Mouse (Mus musculus): ENCODE data around the gene Serpina3i. TPM values are rescaled to one million over a fixed set of nuclear protein-coding genes. Genes with fewer than 3 reads are reported as not detected.
"Not testable (repeated sequence)": the region's sequence is repeated elsewhere in the genome, so short reads cannot be mapped to it uniquely, and the experiment has no call there.

Gene Serpina3i
- polyA plus RNA-seq (2016; fragmentation: Nextera tagmentation; extraction: Ambion mirVana), result 0.18 TPM in 1 of 2 replicates, not detected in the other

DNA sequence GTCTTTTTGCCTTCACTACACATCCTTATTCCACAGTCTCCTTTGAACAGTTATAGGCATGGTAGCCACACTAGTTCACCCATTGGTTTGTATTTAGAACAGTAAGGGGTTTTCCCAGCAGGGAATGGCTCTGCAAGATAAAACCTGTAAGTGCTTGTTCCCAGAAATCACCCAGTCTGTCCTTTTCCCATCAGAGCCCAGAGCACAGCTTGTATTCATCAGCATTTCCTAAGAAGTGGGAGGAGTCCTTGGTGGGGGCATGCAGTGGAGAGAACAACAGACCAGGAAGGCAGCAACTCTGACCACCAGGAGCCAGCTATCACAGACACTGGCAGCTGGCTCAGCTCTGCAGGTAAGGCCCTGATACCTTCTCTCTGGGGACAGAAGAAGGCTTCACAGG lies at the start of gene Serpina3i:
Serpina3i (plus strand) TSS at position 260 of the 400 bp plus-strand sequence.
- H3K9me3 ChIP-seq, result no peaks in the 10 kb centered on the region
- no peaks in the 10 kb centered on the region for H3K36me3 ChIP-seq
- ATAC-seq (ENCODE audit: low FRiP score, low read depth), result no peak
- H3K9ac ChIP-seq (replicated peaks), result no peak within 1 kb of the TSS
- H3K27me3 ChIP-seq, result no peaks in the 10 kb centered on the region
- no peak within 1 kb of the TSS for H3K27ac ChIP-seq (replicated peaks)
- H3K4me3 ChIP-seq, result no peak within 1 kb of the TSS
- H3K4me2 ChIP-seq (replicated peaks), result no peak within 1 kb of the TSS
- H3K4me1 ChIP-seq, result 0 out of 2 replicates have a peak, but pooled peaks cover 3% of the 10 kb centered on the region

DNA sequence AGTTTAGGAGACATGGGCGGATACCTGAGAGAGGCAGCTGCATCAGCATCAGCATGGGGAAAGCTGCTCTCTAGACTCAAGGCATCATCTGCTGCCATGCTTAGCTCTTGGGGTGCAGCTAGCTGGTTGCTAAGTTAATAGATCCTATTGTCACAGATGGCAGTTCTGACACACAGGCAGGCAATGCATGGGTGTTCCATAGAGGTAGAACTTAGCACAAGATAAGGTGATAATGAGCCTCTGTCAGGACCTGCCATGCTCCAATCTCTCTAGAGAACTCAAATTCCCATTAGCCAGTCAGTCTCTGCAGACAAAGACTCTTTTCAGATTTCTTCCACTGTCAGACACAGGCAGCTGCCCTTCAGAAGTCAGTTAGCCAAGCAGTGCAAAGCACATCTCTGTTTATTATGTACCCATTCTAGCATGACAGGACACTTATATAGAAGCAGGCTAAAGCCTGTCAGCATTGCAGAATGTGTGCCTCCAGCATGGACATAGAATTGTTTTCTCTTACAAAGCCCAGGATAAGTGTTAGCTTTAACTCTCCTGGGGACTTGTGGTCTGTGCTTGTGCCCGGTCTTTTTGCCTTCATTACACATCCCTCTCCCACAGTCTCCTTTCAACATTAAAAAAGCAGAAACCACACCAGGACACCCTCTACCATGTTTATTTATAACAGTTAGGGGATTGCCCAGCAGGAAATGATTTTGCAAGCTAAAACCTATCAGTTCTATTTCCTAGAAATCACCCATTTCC lies 49.1 kb upstream of the Serpina3i start:
- Histone ChIP-seq H3K9ac (replicated peaks) (no peak overlapping the region), H3K4me2 (replicated peaks) (no peak overlapping the region), H3K9me3 (no peaks in the 10 kb centered on the region), H3K27me3 (no peaks in the 10 kb centered on the region), H3K4me1 (peaks cover 9% of the 10 kb centered on the region), H3K36me3 (no peaks in the 10 kb centered on the region), H3K27ac (replicated peaks) (0 out of 2 replicates have a peak overlapping the region, but pooled peaks have one; percentile 12), H3K4me3 (no peak overlapping the region)
- WGBS, result 39% methylated on average over 2 of the region's 2 CpGs
- ATAC-seq (ENCODE audit: low FRiP score, low read depth), result peak; percentile 49

DNA sequence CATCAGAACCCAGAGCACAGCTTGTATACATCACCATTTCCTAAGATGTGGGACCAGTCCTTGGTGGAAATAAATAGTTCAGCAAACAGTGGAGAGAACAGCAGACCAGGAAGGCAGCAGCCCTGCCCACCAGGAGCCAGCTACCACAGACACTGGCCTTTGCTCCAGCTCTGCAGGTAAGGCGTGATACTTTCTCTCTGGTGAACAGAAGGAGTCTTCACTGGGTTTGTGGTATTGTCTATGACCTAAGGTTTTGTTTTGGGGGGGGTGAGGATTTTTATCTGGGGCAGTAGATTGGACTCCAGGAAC lies 48.5 kb upstream of the Serpina3i start, which contains the start of gene Serpina3f:
Serpina3f (plus strand) TSS at position 100 of the 309 bp plus-strand sequence.
- H3K9me3 ChIP-seq, result no peaks in the 10 kb centered on the region
- ATAC-seq (ENCODE audit: low FRiP score, low read depth), result no peak
- no peaks in the 10 kb centered on the region for H3K27me3 ChIP-seq
- H3K9ac ChIP-seq (replicated peaks), result no peak within 1 kb of the TSS
- H3K4me3 ChIP-seq, result no peak within 1 kb of the TSS
- no peak within 1 kb of the TSS for H3K4me2 ChIP-seq (replicated peaks)
- WGBS, result 67% methylated on average over 1 of the region's 1 CpGs
- peaks cover 9% of the 10 kb centered on the region for H3K4me1 ChIP-seq
- H3K36me3 ChIP-seq, result no peaks in the 10 kb centered on the region
- 0 out of 2 replicates have a peak within 1 kb of the TSS, but pooled peaks have one; percentile 12 for H3K27ac ChIP-seq (replicated peaks)

DNA sequence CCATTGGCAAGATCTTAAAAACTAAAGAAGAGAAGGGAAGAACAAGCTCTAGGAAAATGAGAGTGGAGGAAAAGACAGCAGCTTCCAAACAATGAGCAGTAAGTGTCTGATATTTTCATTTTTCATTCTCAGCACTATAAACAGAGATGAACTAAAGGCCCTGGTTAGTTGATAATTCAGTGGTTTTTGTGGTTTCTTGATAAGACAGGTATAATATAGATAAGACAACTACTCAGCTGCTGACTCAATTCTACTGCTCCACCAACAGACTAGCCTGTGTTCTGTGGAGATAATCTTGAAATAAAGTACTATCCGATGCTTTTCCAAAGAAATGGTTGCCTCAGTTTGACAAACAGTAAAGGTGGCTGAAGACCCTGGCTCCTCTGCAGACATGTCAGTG lies 47.7 kb upstream of the Serpina3i start:
- Histone ChIP-seq H3K9me3 (no peaks in the 10 kb centered on the region), H3K4me3 (no peak overlapping the region), H3K27me3 (no peaks in the 10 kb centered on the region), H3K9ac (replicated peaks) (no peak overlapping the region), H3K4me2 (replicated peaks) (no peak overlapping the region), H3K27ac (replicated peaks) (no peak overlapping the region), H3K4me1 (peaks cover 9% of the 10 kb centered on the region), H3K36me3 (no peaks in the 10 kb centered on the region)
- 88% methylated on average over 1 of the region's 1 CpGs for WGBS
- ATAC-seq (ENCODE audit: low FRiP score, low read depth), result no peak

DNA sequence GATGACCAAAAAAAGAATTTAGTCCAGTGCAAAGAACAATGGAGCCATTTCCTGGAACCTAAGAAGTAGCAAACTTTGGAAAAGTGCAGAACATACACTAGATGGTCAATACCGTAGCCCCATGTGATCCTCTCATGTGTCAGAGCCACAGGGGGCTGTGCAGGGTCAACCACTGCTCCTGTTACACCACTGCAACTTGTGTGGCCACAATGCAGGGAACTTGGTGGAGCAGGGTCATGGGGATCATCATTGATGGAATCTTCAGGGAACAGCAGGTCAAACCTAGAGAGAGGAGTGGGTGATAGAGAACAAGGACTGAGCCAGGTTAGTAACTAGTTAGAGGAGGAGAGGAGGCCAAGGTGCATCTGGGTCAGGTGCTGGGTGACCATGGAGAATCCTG lies 41.3 kb upstream of the Serpina3i start:
- H3K4me1 ChIP-seq, result no peaks in the 10 kb centered on the region
- H3K9ac ChIP-seq (replicated peaks), result no peak overlapping the region
- H3K36me3 ChIP-seq, result no peaks in the 10 kb centered on the region
- no peaks in the 10 kb centered on the region for H3K27me3 ChIP-seq
- no peak overlapping the region for H3K4me3 ChIP-seq
- 83% methylated on average over 1 of the region's 1 CpGs for WGBS
- ATAC-seq (ENCODE audit: low FRiP score, low read depth), result no peak
- H3K9me3 ChIP-seq, result no peaks in the 10 kb centered on the region
- no peak overlapping the region for H3K27ac ChIP-seq (replicated peaks)
- no peak overlapping the region for H3K4me2 ChIP-seq (replicated peaks)

DNA sequence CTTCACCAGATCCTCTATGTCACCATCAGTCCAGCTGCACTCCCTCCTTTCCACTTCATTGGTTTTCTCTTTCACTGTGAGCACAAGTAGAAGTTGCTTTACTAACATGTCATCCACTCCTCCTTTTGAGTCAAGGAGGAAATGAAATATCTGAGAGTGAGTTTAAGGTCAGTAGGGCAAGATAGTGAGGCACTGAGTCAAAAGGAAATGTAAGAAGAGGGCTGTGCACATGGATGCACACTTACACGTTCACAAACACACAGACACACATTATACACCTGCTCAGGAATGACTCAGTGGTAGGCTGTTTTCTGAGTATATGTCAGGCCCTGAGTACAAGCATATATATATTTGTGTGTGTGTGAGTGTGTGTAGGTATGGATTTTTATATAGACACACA lies 39.2 kb upstream of the Serpina3i start:
- H3K4me1 ChIP-seq, result no peaks in the 10 kb centered on the region
- H3K9me3 ChIP-seq, result no peaks in the 10 kb centered on the region
- ATAC-seq (ENCODE audit: low FRiP score, low read depth), result no peak
- no peak overlapping the region for H3K4me3 ChIP-seq
- no peak overlapping the region for H3K9ac ChIP-seq (replicated peaks)
- no peaks in the 10 kb centered on the region for H3K27me3 ChIP-seq
- H3K36me3 ChIP-seq, result no peaks in the 10 kb centered on the region
- H3K4me2 ChIP-seq (replicated peaks), result no peak overlapping the region
- 86% methylated on average over 1 of the region's 1 CpGs for WGBS
- H3K27ac ChIP-seq (replicated peaks), result no peak overlapping the region

DNA sequence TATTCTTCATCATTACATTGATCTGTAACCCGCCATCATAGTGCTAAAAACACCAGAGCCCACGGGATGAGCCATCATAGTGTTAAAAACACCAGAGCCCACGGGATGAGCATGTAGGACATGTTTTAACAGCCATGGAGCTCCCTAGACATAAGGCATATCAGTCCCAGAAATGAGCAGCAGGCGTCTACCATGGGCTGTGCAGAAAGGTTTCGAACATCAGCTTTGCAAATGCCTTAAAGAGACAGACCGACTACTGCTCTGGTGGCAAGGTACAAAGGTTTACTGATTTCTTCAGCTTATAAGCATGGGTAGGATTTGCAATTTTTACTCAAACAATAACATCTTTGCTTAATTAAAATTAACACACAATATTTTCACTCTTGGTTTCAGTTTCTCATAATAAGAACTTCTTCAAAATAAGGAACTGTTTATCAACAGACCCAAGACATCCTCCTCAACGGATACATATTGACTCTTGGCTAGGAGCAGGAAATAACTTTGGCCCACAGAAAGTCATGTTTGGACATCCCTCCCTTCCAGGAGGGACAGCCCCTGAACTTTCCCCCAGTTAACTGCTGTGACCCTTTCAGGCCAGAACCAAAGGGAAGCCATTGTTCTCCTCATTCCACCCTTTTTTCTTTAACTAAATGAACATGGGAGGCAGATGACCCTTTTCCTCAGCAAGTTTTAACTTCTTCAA lies 38.2 kb upstream of the Serpina3i start:
- Histone ChIP-seq H3K36me3 (no peaks in the 10 kb centered on the region), H3K27ac (replicated peaks) (no peak overlapping the region), H3K27me3 (no peaks in the 10 kb centered on the region), H3K9me3 (no peaks in the 10 kb centered on the region), H3K4me3 (no peak overlapping the region), H3K9ac (replicated peaks) (no peak overlapping the region), H3K4me2 (replicated peaks) (no peak overlapping the region), H3K4me1 (no peaks in the 10 kb centered on the region)
- 74% methylated on average over 7 of the region's 7 CpGs for WGBS
- no peak for ATAC-seq (ENCODE audit: low FRiP score, low read depth)

DNA sequence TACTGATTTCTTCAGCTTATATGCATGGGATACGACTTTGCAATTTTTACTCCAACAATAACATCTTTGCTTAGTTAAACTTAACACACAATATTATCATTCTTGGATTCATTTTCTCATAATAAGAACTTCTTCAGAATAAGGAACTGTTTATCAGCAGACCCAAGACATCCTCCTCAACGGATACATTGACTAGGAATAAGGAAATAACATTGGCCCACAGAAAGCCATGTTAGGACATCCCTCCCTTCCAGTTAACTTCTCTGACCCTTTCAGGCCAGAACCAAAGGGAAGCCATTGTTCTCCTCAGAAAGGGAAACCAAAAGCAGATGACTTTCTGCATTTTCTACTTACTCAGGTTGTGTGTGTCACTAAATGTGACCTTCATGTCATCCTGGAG lies 32.2 kb upstream of the Serpina3i start:
- H3K27ac ChIP-seq (replicated peaks), result no peak overlapping the region
- H3K27me3 ChIP-seq, result no peaks in the 10 kb centered on the region
- H3K9ac ChIP-seq (replicated peaks), result no peak overlapping the region
- H3K4me2 ChIP-seq (replicated peaks), result no peak overlapping the region
- H3K36me3 ChIP-seq, result no peaks in the 10 kb centered on the region
- H3K4me1 ChIP-seq, result no peaks in the 10 kb centered on the region
- no peak for ATAC-seq (ENCODE audit: low FRiP score, low read depth)
- WGBS, result 78% methylated on average over 2 of the region's 2 CpGs
- H3K4me3 ChIP-seq, result no peak overlapping the region
- no peaks in the 10 kb centered on the region for H3K9me3 ChIP-seq

DNA sequence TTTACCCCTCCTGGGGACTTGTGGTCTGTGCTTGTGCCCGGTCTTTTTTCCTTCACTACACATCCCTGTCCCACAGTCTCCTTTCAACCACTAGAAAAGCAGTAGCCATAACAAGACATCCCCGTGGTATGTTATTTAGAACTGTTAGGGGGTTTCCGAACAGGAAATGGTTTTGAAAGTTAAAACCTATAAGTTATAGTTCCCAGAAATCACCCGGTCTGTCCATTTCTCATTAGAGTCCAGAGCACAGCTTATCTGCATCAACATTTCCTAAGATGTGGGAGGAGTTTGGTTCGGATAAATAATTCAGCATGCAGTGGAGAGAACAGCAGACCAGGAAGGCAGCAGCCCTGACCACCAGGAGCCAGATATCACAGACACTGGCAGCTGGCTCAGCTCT lies 27.0 kb upstream of the Serpina3i start, which contains the start of gene Serpina3g:
Serpina3g (plus strand) TSS at position 331 of the 400 bp plus-strand sequence.
- Histone ChIP-seq H3K9me3 (no peaks in the 10 kb centered on the region), H3K4me1 (no peaks in the 10 kb centered on the region), H3K27me3 (no peaks in the 10 kb centered on the region), H3K4me3 (no peak within 1 kb of the TSS), H3K27ac (replicated peaks) (no peak within 1 kb of the TSS), H3K9ac (replicated peaks) (no peak within 1 kb of the TSS), H3K36me3 (no peaks in the 10 kb centered on the region), H3K4me2 (replicated peaks) (no peak within 1 kb of the TSS)
- ATAC-seq (ENCODE audit: low FRiP score, low read depth), result no peak
- WGBS, result 73% methylated on average over 5 of the region's 5 CpGs

DNA sequence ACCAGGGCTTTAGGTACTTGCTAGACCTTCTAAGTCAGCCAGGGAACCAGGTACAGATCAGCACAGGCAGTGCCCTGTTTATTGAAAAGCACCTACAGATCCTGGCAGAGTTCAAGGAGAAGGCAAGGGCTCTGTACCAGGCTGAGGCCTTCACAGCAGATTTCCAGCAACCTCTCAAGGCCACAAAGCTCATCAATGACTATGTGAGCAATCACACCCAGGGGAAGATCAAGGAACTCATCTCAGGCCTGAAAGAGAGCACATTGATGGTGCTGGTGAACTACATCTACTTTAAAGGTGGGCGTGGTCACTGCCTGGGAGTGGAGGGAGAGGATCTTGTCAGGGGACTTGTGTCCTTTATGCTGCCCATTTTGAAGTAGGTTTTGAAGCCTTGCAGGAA lies 24.9 kb upstream of the Serpina3i start:
- ATAC-seq (ENCODE audit: low FRiP score, low read depth); H3K9ac ChIP-seq (replicated peaks); H3K27me3 ChIP-seq; H3K4me2 ChIP-seq (replicated peaks); H3K4me3 ChIP-seq; H3K9me3 ChIP-seq; H3K27ac ChIP-seq (replicated peaks); H3K36me3 ChIP-seq; H3K4me1 ChIP-seq: not testable (repeated sequence)
- 92% methylated on average over 1 of the region's 1 CpGs for WGBS

DNA sequence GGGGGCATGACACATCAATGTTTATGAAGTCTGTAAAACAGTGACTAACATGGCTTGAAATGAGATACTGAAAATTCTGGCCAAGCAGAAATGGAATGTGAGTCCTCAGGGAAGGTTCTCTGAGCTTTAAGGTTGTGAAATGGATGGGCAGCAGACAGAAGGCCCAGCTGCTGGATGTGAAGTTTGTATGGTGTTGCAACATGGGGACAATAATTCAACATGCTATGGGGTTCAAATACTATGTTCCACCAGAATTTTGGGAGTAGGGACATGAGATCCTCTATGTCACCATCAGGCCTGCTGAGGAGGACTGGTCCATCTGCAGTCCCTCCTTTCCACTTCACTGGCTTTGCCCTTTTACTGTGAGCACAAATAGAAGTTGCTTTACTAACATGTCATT lies 19.6 kb upstream of the Serpina3i start:
- Histone ChIP-seq H3K36me3 (no peaks in the 10 kb centered on the region), H3K4me3 (no peak overlapping the region), H3K9ac (replicated peaks) (no peak overlapping the region), H3K4me1 (peaks cover 12% of the 10 kb centered on the region), H3K27ac (replicated peaks) (no peak overlapping the region), H3K4me2 (replicated peaks) (no peak overlapping the region), H3K9me3 (no peaks in the 10 kb centered on the region), H3K27me3 (peaks cover 5% of the 10 kb centered on the region; the same call in 1 of the 2 replicates)
- no peak for ATAC-seq (ENCODE audit: low FRiP score, low read depth)

DNA sequence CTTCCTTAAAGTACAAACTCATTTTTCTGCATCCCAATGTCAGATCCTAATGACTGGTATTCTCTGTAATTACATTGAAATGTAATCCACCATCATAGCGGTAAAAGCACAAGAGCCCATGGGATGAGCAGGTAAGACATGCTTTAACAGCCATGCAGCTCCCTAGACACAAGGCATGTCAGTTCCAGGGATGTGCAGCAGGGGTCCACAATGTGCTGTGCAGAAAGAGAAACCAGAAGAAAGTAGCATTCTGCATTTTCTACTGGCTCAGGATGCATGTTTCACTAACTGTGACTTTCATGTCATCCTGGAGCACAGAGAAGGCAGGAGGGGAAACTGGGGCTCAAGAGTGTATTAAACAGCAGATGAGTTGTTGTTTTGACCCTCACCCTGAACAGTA lies 17.8 kb upstream of the Serpina3i start:
- H3K27ac ChIP-seq (replicated peaks), result no peak overlapping the region
- no peaks in the 10 kb centered on the region for H3K9me3 ChIP-seq
- no peaks in the 10 kb centered on the region for H3K36me3 ChIP-seq
- H3K9ac ChIP-seq (replicated peaks), result no peak overlapping the region
- no peak overlapping the region for H3K4me2 ChIP-seq (replicated peaks)
- 73% methylated on average over 1 of the region's 1 CpGs for WGBS
- H3K4me3 ChIP-seq, result no peak overlapping the region
- H3K27me3 ChIP-seq, result peaks cover 5% of the 10 kb centered on the region; the same call in 1 of the 2 replicates
- H3K4me1 ChIP-seq, result peaks cover 13% of the 10 kb centered on the region
- ATAC-seq (ENCODE audit: low FRiP score, low read depth), result no peak

Data from midbrain, embryonic 12.5 days (tissue).